Mouse (Mus musculus) right cerebral cortex, postnatal 25 days (tissue): ENCODE data around the gene Prox1.

Experiments
- DNase-seq: peaks from one replicate; pipeline ENCODE4 v3.0.0; 2022

Gene Prox1

GRCm38 (mm10) chr1:190172979-190173461 lies 2.5 kb upstream of the Prox1 start:
- DNase-seq: no peak

GRCm38 (mm10) chr1:190172311-190172978 lies 1.9 kb upstream of the Prox1 start:
- DNase-seq: no peak

- no peak for DNase-seq
Observed at GRCm38 (mm10) chr1:190171750-190172149, 1.2 kb upstream of the Prox1 start.

- no peak for DNase-seq
Observed at GRCm38 (mm10) chr1:190171341-190171740, 827 bp upstream of the Prox1 start.

- DNase-seq: no peak
Observed at GRCm38 (mm10) chr1:190170819-190171216, 304 bp upstream of the Prox1 start.

- no peak for DNase-seq
Observed at GRCm38 (mm10) chr1:190168761-190169671, 1.5 kb downstream of the Prox1 start.

GRCm38 (mm10) chr1:190168115-190168514 lies 2.4 kb downstream of the Prox1 start:
- no peak for DNase-seq

- DNase-seq: no peak
Observed at GRCm38 (mm10) chr1:190167609-190168008, 2.9 kb downstream of the Prox1 start.

- DNase-seq: no peak
Observed at GRCm38 (mm10) chr1:190165511-190165910, 5.0 kb downstream of the Prox1 start.

- DNase-seq: no peak
Observed at GRCm38 (mm10) chr1:190163471-190163870, 7.0 kb downstream of the Prox1 start.

- no peak for DNase-seq
Observed at GRCm38 (mm10) chr1:190161708-190162465, 8.6 kb downstream of the Prox1 start.

GRCm38 (mm10) chr1:190161288-190161687 lies 9.2 kb downstream of the Prox1 start:
- no peak for DNase-seq

- no peak for DNase-seq
Observed at GRCm38 (mm10) chr1:190159457-190159856, 11.1 kb downstream of the Prox1 start.

- DNase-seq: no peak
Observed at GRCm38 (mm10) chr1:190155751-190156150, 14.8 kb downstream of the Prox1 start.

GRCm38 (mm10) chr1:190155021-190155420 lies 15.5 kb downstream of the Prox1 start:
- no peak for DNase-seq

- DNase-seq: no peak
Observed at GRCm38 (mm10) chr1:190154292-190154691, 16.2 kb downstream of the Prox1 start.

- DNase-seq: no peak
Observed at GRCm38 (mm10) chr1:190152603-190153002, 17.9 kb downstream of the Prox1 start.

GRCm38 (mm10) chr1:190149233-190149741 lies 21.2 kb downstream of the Prox1 start:
- no peak for DNase-seq

- no peak for DNase-seq
Observed at GRCm38 (mm10) chr1:190148661-190149232, 21.8 kb downstream of the Prox1 start.

- DNase-seq: no peak
Observed at GRCm38 (mm10) chr1:190147816-190148215, 22.7 kb downstream of the Prox1 start.

GRCm38 (mm10) chr1:190144416-190144815 lies 26.1 kb downstream of the Prox1 start:
- DNase-seq: no peak

GRCm38 (mm10) chr1:190143593-190143992 lies 26.9 kb downstream of the Prox1 start:
- no peak for DNase-seq

- DNase-seq: no peak
Observed at GRCm38 (mm10) chr1:190142584-190142983, 27.9 kb downstream of the Prox1 start.
